In the genomic region with DNA sequence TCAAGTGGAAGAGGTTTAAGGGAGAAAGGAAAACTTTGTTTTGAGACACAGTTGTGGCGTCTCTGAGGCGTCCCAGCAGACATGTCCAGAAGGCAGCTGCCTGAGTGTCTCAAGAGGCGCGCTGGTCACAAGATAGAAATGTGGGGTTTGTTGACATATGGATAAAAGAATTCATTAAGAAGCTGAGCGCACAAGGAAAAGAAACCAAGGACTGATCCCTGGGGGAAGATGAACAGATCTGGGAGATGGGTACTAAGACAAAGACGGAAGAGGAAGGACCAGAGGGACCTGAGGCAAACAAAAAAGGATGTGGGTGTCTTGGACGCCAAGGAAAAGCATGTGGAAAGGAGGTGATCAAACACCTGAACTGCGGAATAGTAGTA, we compare ENCODE assay signal across 8 mouse cellular contexts.
A peak's percentile ranks its signal among the peaks of the same experiment; 100 is the strongest.
DNase-seq lines count a peak whose midpoint lies in the region; ATAC-seq and TF ChIP-seq lines count a peak whose summit lies in the region.

No protein-coding gene starts in this region.

- H3K4me3 ChIP-seq in embryonic facial prominence, embryonic 15.5 days (replicated peaks) = no peak overlapping the region
- H3K4me3 ChIP-seq in embryonic facial prominence, embryonic 10.5 days = no peak overlapping the region
- H3K4me3 ChIP-seq in layer of hippocampus, adult 2 months = peak overlapping the region; percentile 53
- H3K4me3 ChIP-seq in liver, embryonic 13.5 days (replicated peaks) = no peak overlapping the region
- no peak overlapping the region for H3K4me3 ChIP-seq in neural tube, embryonic 13.5 days
- no peak overlapping the region for H3K4me3 ChIP-seq in limb, embryonic 10.5 days

- H3K4me2 ChIP-seq in embryonic facial prominence, embryonic 15.5 days (replicated peaks) = peak overlapping the region; percentile 56; the same call in 1 of the 2 replicates
- H3K4me2 ChIP-seq in liver, embryonic 13.5 days = peak overlapping the region; percentile 48; the same call in 1 of the 2 replicates
- no peak overlapping the region for H3K4me2 ChIP-seq in neural tube, embryonic 13.5 days

- TF ChIP-seq CTCF in layer of hippocampus, adult 2 months (conservative IDR thresholded peaks at IDR 0.05) = no peak

- no peak for ATAC-seq in embryonic facial prominence, embryonic 15.5 days (ENCODE audit: insufficient number of reproducible peaks, low FRiP score, low TSS enrichment, low read depth)
- no peak for ATAC-seq in liver, embryonic 13.5 days (ENCODE audit: low read depth)
- 0 out of 2 replicates have a peak, but pooled peaks have one; percentile 28 for ATAC-seq in neural tube, embryonic 13.5 days (ENCODE audit: low read depth)

- no peaks in the 10 kb centered on the region for H3K36me3 ChIP-seq in embryonic facial prominence, embryonic 15.5 days
- no peaks in the 10 kb centered on the region for H3K36me3 ChIP-seq in embryonic facial prominence, embryonic 10.5 days (replicated peaks)
- H3K36me3 ChIP-seq in liver, embryonic 13.5 days = no peaks in the 10 kb centered on the region
- H3K36me3 ChIP-seq in neural tube, embryonic 13.5 days = no peaks in the 10 kb centered on the region
- no peaks in the 10 kb centered on the region for H3K36me3 ChIP-seq in limb, embryonic 10.5 days

- H3K27ac ChIP-seq in embryonic facial prominence, embryonic 15.5 days (replicated peaks) = no peak overlapping the region
- H3K27ac ChIP-seq in embryonic facial prominence, embryonic 10.5 days (replicated peaks) = no peak overlapping the region
- peak overlapping the region; percentile 89; the same call in 1 of the 2 replicates for H3K27ac ChIP-seq in layer of hippocampus, adult 2 months
- H3K27ac ChIP-seq in liver, embryonic 13.5 days = no peak overlapping the region
- no peak overlapping the region for H3K27ac ChIP-seq in neural tube, embryonic 13.5 days (replicated peaks)
- H3K27ac ChIP-seq in limb, embryonic 10.5 days = no peak overlapping the region

- WGBS in embryonic facial prominence, embryonic 15.5 days = 46% methylated on average over 8 of the region's 8 CpGs
- 62% methylated on average over 8 of the region's 8 CpGs for WGBS in embryonic facial prominence, embryonic 10.5 days
- WGBS in liver, embryonic 13.5 days (ENCODE audit: insufficient replicate concordance) = 49% methylated on average over 8 of the region's 8 CpGs
- 65% methylated on average over 8 of the region's 8 CpGs for WGBS in neural tube, embryonic 13.5 days
- 68% methylated on average over 8 of the region's 8 CpGs for WGBS in limb, embryonic 10.5 days

- no peak for DNase-seq in embryonic facial prominence, embryonic 10.5 days (ENCODE audit: low spot score)
- no peak for DNase-seq in layer of hippocampus, adult 2 months (ENCODE audit: low spot score in 2 of 2)
- DNase-seq in layer of hippocampus, adult 18-20 months (ENCODE audit: low spot score in 2 of 2) = no peak
- no peak for DNase-seq in liver, embryonic 13.5 days
- no peak for DNase-seq in thymus, postnatal 25 days
- DNase-seq in limb, embryonic 10.5 days (ENCODE audit: low spot score) = no peak

- no peaks in the 10 kb centered on the region for H3K9me3 ChIP-seq in embryonic facial prominence, embryonic 15.5 days (replicated peaks)
- no peaks in the 10 kb centered on the region for H3K9me3 ChIP-seq in embryonic facial prominence, embryonic 10.5 days
- H3K9me3 ChIP-seq in liver, embryonic 13.5 days (replicated peaks) = no peaks in the 10 kb centered on the region
- H3K9me3 ChIP-seq in neural tube, embryonic 13.5 days = no peaks in the 10 kb centered on the region
- no peaks in the 10 kb centered on the region for H3K9me3 ChIP-seq in limb, embryonic 10.5 days (replicated peaks)

- H3K9ac ChIP-seq in embryonic facial prominence, embryonic 15.5 days = no peak overlapping the region
- no peak overlapping the region for H3K9ac ChIP-seq in liver, embryonic 13.5 days
- no peak overlapping the region for H3K9ac ChIP-seq in neural tube, embryonic 13.5 days

- H3K4me1 ChIP-seq in embryonic facial prominence, embryonic 15.5 days = peaks cover 4% of the 10 kb centered on the region; the same call in 1 of the 2 replicates
- H3K4me1 ChIP-seq in embryonic facial prominence, embryonic 10.5 days = peaks cover 4% of the 10 kb centered on the region; the same call in 1 of the 2 replicates
- peaks cover 3% of the 10 kb centered on the region; the same call in 1 of the 2 replicates for H3K4me1 ChIP-seq in liver, embryonic 13.5 days (replicated peaks)
- peaks cover 18% of the 10 kb centered on the region for H3K4me1 ChIP-seq in neural tube, embryonic 13.5 days (replicated peaks)
- H3K4me1 ChIP-seq in limb, embryonic 10.5 days = peaks cover 10% of the 10 kb centered on the region

- H3K27me3 ChIP-seq in embryonic facial prominence, embryonic 15.5 days = no peaks in the 10 kb centered on the region
- peaks cover 4% of the 10 kb centered on the region for H3K27me3 ChIP-seq in embryonic facial prominence, embryonic 10.5 days (replicated peaks; ENCODE audit: low read depth, poor library complexity, severe bottlenecking)
- no peaks in the 10 kb centered on the region for H3K27me3 ChIP-seq in liver, embryonic 13.5 days
- no peaks in the 10 kb centered on the region for H3K27me3 ChIP-seq in neural tube, embryonic 13.5 days
- peaks cover 9% of the 10 kb centered on the region; the same call in 1 of the 2 replicates for H3K27me3 ChIP-seq in limb, embryonic 10.5 days (ENCODE audit: low read depth, poor library complexity, severe bottlenecking)
